Mouse (Mus musculus) small intestine, adult 2 months (tissue): ENCODE data around the gene Rab33b.

Experiments
- CTCF ChIP-seq: fragments of 200-500 bp; IDR thresholded peaks from 2 replicates; pipeline ENCODE4 v1.5.1; 2012; ENCODE audit warnings: low read depth, mild to moderate bottlenecking, control low read depth, inconsistent platforms, low read length, moderate library complexity, mixed read lengths; ENCODE audit not compliant: insufficient replicate concordance, insufficient read length; ENCODE audit errors: extremely low read depth
- POLR2A ChIP-seq: fragments of 200-500 bp; IDR thresholded peaks from 2 replicates; pipeline ENCODE4 v1.6.1; 2012; ENCODE audit warnings: low read depth, mild to moderate bottlenecking, control low read depth, inconsistent platforms, low read length, moderate library complexity

DNA sequence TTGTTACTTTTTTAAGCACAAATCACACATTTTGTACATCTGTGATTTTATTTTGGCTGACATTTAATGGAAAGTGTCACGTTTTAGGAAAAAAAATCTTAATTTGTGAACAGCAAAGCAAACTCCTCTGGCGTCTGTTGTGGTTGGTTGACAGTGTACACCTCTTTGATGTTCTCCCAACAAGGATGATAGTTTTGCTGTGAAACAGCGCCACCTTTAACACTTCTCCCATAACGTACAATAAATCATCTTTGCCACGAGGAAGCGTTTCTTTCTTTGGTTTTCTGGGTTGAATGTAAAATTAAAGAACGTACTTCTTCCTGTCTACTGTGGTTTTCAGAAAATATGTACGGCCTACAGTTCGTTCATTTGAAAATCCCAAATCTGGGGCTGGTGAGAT lies 11.9 kb downstream of the Rab33b start:
- TF ChIP-seq CTCF (no peak), POLR2A (no peak)
